Mouse (Mus musculus) C2C12 (cell line): ENCODE measurements around the gene Bean1. TPM values are rescaled to one million over a fixed set of nuclear protein-coding genes. Genes with fewer than 3 reads are reported as not detected.
A peak's percentile ranks its signal among the peaks of the same experiment; 100 is the strongest.

Experiments used
- H3K27me3 ChIP-seq: one replicate; pipeline ENCODE4 v1.6.1; 2011; ENCODE audit not compliant: control insufficient read depth, insufficient read depth, insufficient read length
- H3K36me3 ChIP-seq: one replicate; pipeline ENCODE4 v1.6.1; 2011; ENCODE audit not compliant: control insufficient read depth, insufficient read depth
- H3K4me3 ChIP-seq: one replicate; pipeline ENCODE4 v1.5.1; 2011; ENCODE audit warnings: mild to moderate bottlenecking, control low read depth; ENCODE audit not compliant: poor library complexity, insufficient read depth, severe bottlenecking
- H3K79me2 ChIP-seq: one replicate; pipeline ENCODE4 v1.6.1; 2011; ENCODE audit not compliant: control insufficient read depth, insufficient read depth
- H3K79me3 ChIP-seq: one replicate; pipeline ENCODE4 v1.6.1; 2011; ENCODE audit warnings: low read depth, control low read depth
- H3ac ChIP-seq: one replicate; pipeline ENCODE3; 2011; ENCODE audit warnings: low read depth; ENCODE audit not compliant: control insufficient read depth, insufficient read length
- CEBPB ChIP-seq: IDR thresholded peaks from one replicate; pipeline ENCODE4 v1.6.1; 2011; ENCODE audit warnings: low read depth, mild to moderate bottlenecking, control low read depth, moderate library complexity
- CTCF ChIP-seq: IDR thresholded peaks from one replicate; pipeline ENCODE4 v1.5.1; 2011; ENCODE audit not compliant: control insufficient read depth, insufficient read depth, insufficient read length
- FOSL1 ChIP-seq: IDR thresholded peaks from one replicate; pipeline ENCODE4 v1.8.0; 2011; ENCODE audit warnings: mild to moderate bottlenecking, low read length; ENCODE audit not compliant: poor library complexity, insufficient read depth, severe bottlenecking
- MAX ChIP-seq: IDR thresholded peaks from one replicate; pipeline ENCODE4 v1.6.1; 2011; ENCODE audit warnings: mild to moderate bottlenecking, control low read depth
- MYOD1 ChIP-seq: IDR thresholded peaks from one replicate; pipeline ENCODE4 v1.6.1; 2011; ENCODE audit warnings: low read depth; ENCODE audit not compliant: control insufficient read depth, insufficient read length
- MYOG ChIP-seq: IDR thresholded peaks from one replicate; pipeline ENCODE4 v1.6.1; 2011; ENCODE audit not compliant: control insufficient read depth, insufficient read length; ENCODE audit errors: extremely low read depth
- USF1 ChIP-seq: IDR thresholded peaks from one replicate; pipeline ENCODE4 v1.6.1; 2011; ENCODE audit warnings: low read depth, mild to moderate bottlenecking, control low read depth, moderate library complexity
- polyA plus RNA-seq: library from polyadenylated mRNA; unstranded; fragments of >200 nt; fragmentation: generic; extraction: Trizol; gene quantifications from one replicate; pipeline ENCODE4 v1.2.1, GENCODE M21; 2012; ENCODE audit warnings: missing spikeins

Bean1 gene
- polyA plus RNA-seq, 1 experiment: 0.13 TPM

GRCm38 (mm10) chr8:104147947-104148346 is 22.3 kb upstream of the Bean1 start:
- Histone ChIP-seq H3K4me3 (no peak overlapping the region), H3K79me2 (no peaks in the 10 kb centered on the region), H3K27me3 (no peaks in the 10 kb centered on the region), H3K79me3 (no peaks in the 10 kb centered on the region), H3ac (no peak overlapping the region), H3K36me3 (no peaks in the 10 kb centered on the region)
- no peak for TF ChIP-seq MYOD1
- TF ChIP-seq USF1: no peak
- no peak for TF ChIP-seq FOSL1
- TF ChIP-seq MAX: no peak
- no peak for TF ChIP-seq MYOG
- no peak for TF ChIP-seq CTCF
- TF ChIP-seq CEBPB: no peak

GRCm38 (mm10) chr8:104160731-104161130 is 9.5 kb upstream of the Bean1 start:
- Histone ChIP-seq H3K27me3 (no peaks in the 10 kb centered on the region), H3ac (no peak overlapping the region), H3K4me3 (no peak overlapping the region), H3K79me2 (no peaks in the 10 kb centered on the region), H3K36me3 (no peaks in the 10 kb centered on the region), H3K79me3 (no peaks in the 10 kb centered on the region)
- TF ChIP-seq FOSL1 (no peak), MYOD1 (no peak), MAX (no peak), CTCF (no peak), MYOG (no peak), USF1 (no peak), CEBPB (no peak)

- Histone ChIP-seq H3K4me3 (no peak overlapping the region), H3K36me3 (no peaks in the 10 kb centered on the region), H3K27me3 (peaks cover 5% of the 10 kb centered on the region), H3K79me2 (no peaks in the 10 kb centered on the region), H3K79me3 (no peaks in the 10 kb centered on the region), H3ac (no peak overlapping the region)
- TF ChIP-seq FOSL1 (no peak), MYOD1 (no peak), MYOG (no peak), CTCF (no peak), MAX (no peak), CEBPB (no peak), USF1 (no peak)
These were observed 781 bp upstream of the Bean1 start for GRCm38 (mm10) chr8:104169461-104169860.

GRCm38 (mm10) chr8:104171050-104171620 is 893 bp downstream of the Bean1 start:
- Histone ChIP-seq H3ac (peak overlapping the region; percentile 57), H3K79me2 (no peaks in the 10 kb centered on the region), H3K4me3 (no peak overlapping the region), H3K27me3 (peaks cover 5% of the 10 kb centered on the region), H3K79me3 (no peaks in the 10 kb centered on the region), H3K36me3 (no peaks in the 10 kb centered on the region)
- TF ChIP-seq USF1 (no peak), CTCF (no peak), MYOG (no peak)

GRCm38 (mm10) chr8:104172420-104172819 is 2.2 kb downstream of the Bean1 start:
- H3K27me3 ChIP-seq: peaks cover 5% of the 10 kb centered on the region

GRCm38 (mm10) chr8:104175848-104176527 is 5.7 kb downstream of the Bean1 start:
- H3K4me3 ChIP-seq: no peak overlapping the region
- TF ChIP-seq MAX (no peak), FOSL1 (no peak), USF1 (peak; percentile 5), MYOG (no peak)
- H3K36me3 ChIP-seq: no peaks in the 10 kb centered on the region
- no peaks in the 10 kb centered on the region for H3K79me2 ChIP-seq
- H3K79me3 ChIP-seq: no peaks in the 10 kb centered on the region
- H3K27me3 ChIP-seq: peaks cover 2% of the 10 kb centered on the region
- no peak overlapping the region for H3ac ChIP-seq

More at GRCm38 (mm10) chr8:104172420-104172819, 2.2 kb downstream of the Bean1 start:
- Histone ChIP-seq H3ac (no peak overlapping the region), H3K4me3 (no peak overlapping the region), H3K79me2 (no peaks in the 10 kb centered on the region), H3K36me3 (no peaks in the 10 kb centered on the region), H3K79me3 (no peaks in the 10 kb centered on the region)
- TF ChIP-seq MYOD1 (no peak), MYOG (no peak), MAX (no peak), USF1 (no peak), CTCF (no peak), FOSL1 (no peak), CEBPB (no peak)
